Mouse (Mus musculus) CD4-positive helper T cell, adult 2 months (primary cell): ENCODE measurements around the gene Gm3072.
"Not testable (repeated sequence)": the region's sequence is repeated elsewhere in the genome, so short reads cannot be mapped to it uniquely, and the experiment has no call there.

Experiments
- DNase-seq: peaks from one replicate; pipeline ENCODE4 v3.0.0-alpha.2; 2012; ENCODE audit warnings: low read depth, missing footprints, low spot score

Gene Gm3072

GRCm38 (mm10) chr14:41624512-41624911 lies at the start of gene Gm3072:
Gm3072 (minus strand) TSS chr14:41624612.
- not testable (repeated sequence) for DNase-seq

GRCm38 (mm10) chr14:41648176-41648575 lies 23.8 kb upstream of the Gm3072 start:
- not testable (repeated sequence) for DNase-seq

- not testable (repeated sequence) for DNase-seq
Measured at GRCm38 (mm10) chr14:41646387-41646786, 22.0 kb upstream of the Gm3072 start, which contains the start of gene Gm3676. Gm3676 (minus strand) TSS chr14:41646487.

GRCm38 (mm10) chr14:41630144-41630543 lies 5.7 kb upstream of the Gm3072 start:
- DNase-seq, result not testable (repeated sequence)

GRCm38 (mm10) chr14:41622535-41622934 lies 1.9 kb downstream of the Gm3072 start:
- DNase-seq, result not testable (repeated sequence)

- DNase-seq, result not testable (repeated sequence)
Measured at GRCm38 (mm10) chr14:41610690-41611089, 13.7 kb downstream of the Gm3072 start.

- DNase-seq, result not testable (repeated sequence)
Measured at GRCm38 (mm10) chr14:41600935-41601334, 23.5 kb downstream of the Gm3072 start.

GRCm38 (mm10) chr14:41586346-41586745 lies 38.1 kb downstream of the Gm3072 start:
- DNase-seq, result not testable (repeated sequence)

GRCm38 (mm10) chr14:41572911-41573310 lies 51.5 kb downstream of the Gm3072 start, which contains the start of gene 1700049E17Rik2:
1700049E17Rik2 (plus strand) TSS chr14:41573211.
- DNase-seq, result not testable (repeated sequence)
